Mouse (Mus musculus) CD4-positive, CD25-positive, alpha-beta regulatory T cell, adult 9 weeks (primary cell): ENCODE measurements around the gene Zmym6. TPM values are rescaled to one million over a fixed set of nuclear protein-coding genes. Genes with fewer than 3 reads are reported as not detected.

Source experiments
- polyA plus RNA-seq: library from polyadenylated mRNA; unstranded; fragments of 100-300 nt; shearing (Covaris generic); gene quantifications from one replicate; pipeline ENCODE4 v1.2.1, GENCODE M21; 2017

The Zmym6 gene
- polyA plus RNA-seq: 38.8 TPM

DNA sequence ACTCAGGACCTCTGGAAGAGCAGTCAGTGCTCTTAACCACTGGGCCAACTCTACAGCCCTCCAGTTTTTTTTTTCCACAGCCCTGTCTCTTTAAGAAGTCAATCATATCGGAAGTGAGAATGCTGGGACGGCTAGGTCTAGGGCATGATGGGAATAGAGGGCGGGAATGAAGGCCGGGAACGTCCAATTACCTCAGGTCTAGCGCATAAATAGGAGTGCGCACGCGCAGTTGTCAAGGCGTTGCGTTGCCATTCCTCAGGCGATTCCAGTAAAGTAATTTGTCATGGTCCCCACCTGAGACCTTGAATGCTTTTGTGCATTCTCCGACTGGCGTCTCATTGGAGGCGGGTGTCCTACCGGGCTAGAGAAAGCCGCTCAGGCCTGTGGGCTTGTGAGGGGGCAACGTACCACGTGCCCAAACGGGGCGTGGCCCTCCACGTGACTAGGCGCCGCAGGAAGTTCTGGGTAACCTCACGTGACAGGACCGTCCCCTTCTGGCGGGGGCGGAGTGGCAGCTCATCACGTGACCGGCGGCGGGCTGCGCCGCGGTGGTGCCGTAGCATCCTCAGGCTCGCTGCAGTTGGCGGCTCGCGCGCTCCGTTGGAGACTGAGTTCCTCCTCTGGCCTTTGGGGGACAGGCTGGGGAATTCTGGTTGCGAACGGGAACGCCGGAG is at the start of gene Zmym6:
Zmym6 (plus strand) TSS at position 509 of the 674 bp plus-strand sequence.

DNA sequence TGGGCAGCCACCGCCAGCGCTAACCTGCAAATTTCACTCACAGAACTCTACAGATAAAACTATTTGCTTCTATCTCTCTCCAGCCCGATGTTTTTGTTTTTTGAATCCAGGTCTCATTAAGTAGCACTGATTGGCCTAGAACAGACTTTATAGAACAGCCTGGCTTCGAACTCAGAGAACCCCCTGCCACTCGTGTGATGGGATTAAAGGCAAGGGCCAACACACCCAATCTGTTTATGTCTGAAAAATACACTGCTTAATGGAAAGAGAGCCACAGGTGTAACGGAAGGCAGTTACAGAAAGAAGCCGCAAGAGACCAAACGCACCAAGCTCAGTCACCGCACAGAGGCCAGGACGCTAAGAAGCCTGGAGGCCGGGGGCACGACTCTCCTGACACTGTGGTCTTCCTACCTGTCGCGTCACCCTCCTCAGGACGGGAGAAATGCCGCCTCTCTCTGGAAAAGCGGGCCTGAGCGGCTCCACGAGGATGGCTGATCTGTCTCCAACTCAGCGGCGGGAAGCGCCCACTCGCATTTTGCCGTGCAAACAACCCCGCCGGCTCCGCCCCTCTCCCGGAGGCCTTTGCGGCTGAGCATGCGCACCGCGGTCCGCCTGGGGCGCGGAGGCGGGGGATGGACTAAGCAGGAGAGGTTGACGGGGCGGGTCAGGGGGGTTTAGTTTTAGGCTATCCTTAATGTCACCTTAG is 16.4 kb upstream of the Zmym6 start, which contains the start of gene Zmym1:
Zmym1 (minus strand) TSS at position 568 of the 706 bp plus-strand sequence.

DNA sequence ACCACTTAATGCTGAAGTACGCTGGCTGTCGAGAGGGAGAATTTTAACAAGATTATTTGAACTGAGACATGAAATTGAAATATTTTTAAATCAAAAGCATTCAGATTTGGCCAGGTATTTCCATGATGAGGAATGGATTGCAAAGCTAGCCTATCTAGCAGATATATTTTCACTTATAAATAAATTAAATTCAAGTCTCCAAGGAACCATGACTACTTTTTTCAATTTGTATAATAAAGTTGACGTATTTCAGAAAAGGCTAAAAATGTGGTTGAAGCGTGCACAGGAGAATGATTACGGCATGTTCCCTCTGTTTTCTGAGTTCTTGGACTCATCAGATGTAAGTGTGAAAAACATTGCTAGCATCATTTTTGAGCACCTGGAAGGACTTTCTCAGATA is 46.2 kb downstream of the Zmym6 start, which contains the start of gene Tmem35b:
Tmem35b (plus strand) TSS at position 301 of the 400 bp plus-strand sequence.

GRCm38 (mm10) chr4:127168914-127169345 is 91.7 kb downstream of the Zmym6 start, which contains the start of gene Dlgap3:
Dlgap3 (plus strand) TSS chr4:127169204.

Other genes starting within 250 kb of the Zmym6 start
- gene Zmym4, start 109.2 kb upstream of the Zmym6 start, polyA plus RNA-seq: 21.2 TPM
- gene Sfpq, start 56.1 kb upstream of the Zmym6 start, polyA plus RNA-seq: 17.5 TPM
- gene Zmym1, start 16.2 kb upstream of the Zmym6 start, polyA plus RNA-seq: 41.6 TPM
- gene Tmem35b, start 46.3 kb downstream of the Zmym6 start, polyA plus RNA-seq: 27.9 TPM
- 0.22 TPM for gene Dlgap3, start 91.8 kb downstream of the Zmym6 start, polyA plus RNA-seq
- 59.6 TPM for gene Smim12, start 166.4 kb downstream of the Zmym6 start, polyA plus RNA-seq
- not detected for gene Gja4, start 236.7 kb downstream of the Zmym6 start, polyA plus RNA-seq